Mouse (Mus musculus) layer of hippocampus, adult 18-20 months (tissue): ENCODE data around the gene Mcpt1. TPM values are rescaled to one million over a fixed set of nuclear protein-coding genes. Genes with fewer than 3 reads are reported as not detected.
"Not testable (repeated sequence)": the region's sequence is repeated elsewhere in the genome, so short reads cannot be mapped to it uniquely, and the experiment has no call there.

ENCODE experiments used
- DNase-seq, 2 experiments: peaks; one replicate each; pipeline ENCODE4 v3.0.0; 2022; ENCODE audit warnings: low spot score in 2 of 2
- long read RNA-seq: library from polyadenylated mRNA; stranded (forward); transcript quantifications from one replicate; pipeline ENCODE4 v2.0.0, GENCODE M21; 2021
- total RNA-seq, 2 experiments: library from RNA; stranded (reverse); gene quantifications; 2 replicates each; pipeline ENCODE4 v1.2.3; 2021

Mcpt1 gene
- not detected for total RNA-seq
- long read RNA-seq: 0 reads

DNA sequence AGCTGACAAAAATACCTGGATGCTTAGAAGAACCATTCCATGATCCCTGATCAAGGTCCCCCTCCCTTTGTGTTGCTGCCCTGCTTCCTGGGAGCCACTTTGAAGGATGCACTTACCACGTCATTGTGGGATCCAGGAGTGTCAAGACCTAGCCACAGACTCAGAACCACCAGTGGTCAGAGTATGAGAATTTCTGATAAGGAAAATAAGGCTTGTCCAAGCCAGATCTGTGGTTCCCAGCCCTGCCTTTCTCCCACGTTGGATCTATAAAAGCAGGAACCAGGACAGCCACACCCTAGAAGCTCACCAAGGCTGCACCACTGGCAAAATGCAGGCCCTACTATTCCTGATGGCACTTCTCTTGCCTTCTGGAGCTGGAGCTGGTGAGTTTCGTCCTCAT is at the start of gene Mcpt1:
Mcpt1 (plus strand) TSS at position 301 of the 400 bp plus-strand sequence.
- DNase-seq: not testable (repeated sequence)

DNA sequence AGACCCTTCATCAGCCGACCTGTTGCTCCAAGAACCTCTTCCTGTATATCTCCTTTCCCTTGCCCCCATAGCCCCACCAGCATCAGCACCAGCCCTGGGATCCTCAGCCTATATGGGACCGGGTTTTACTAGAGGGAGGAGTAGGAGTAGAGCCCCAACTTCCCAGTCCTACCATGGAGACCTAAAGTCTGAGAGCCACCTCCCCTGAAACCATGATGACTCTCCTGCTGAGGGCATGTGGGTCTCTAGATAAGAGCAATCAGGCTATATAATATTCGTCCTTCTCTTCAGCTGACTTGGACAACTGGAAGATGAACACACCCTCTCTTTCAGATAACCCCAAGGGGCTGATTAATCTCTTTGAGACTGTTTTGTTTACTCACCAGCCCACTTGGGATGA is 30.3 kb upstream of the Mcpt1 start:
- not testable (repeated sequence) for DNase-seq

- DNase-seq: no peak
Measured at GRCm38 (mm10) chr14:56013147-56013546, 4.6 kb upstream of the Mcpt1 start.

- no peak for DNase-seq
Measured at GRCm38 (mm10) chr14:56013924-56014323, 3.8 kb upstream of the Mcpt1 start.

- no peak for DNase-seq
Measured at GRCm38 (mm10) chr14:56019446-56019845, 1.7 kb downstream of the Mcpt1 start.

DNA sequence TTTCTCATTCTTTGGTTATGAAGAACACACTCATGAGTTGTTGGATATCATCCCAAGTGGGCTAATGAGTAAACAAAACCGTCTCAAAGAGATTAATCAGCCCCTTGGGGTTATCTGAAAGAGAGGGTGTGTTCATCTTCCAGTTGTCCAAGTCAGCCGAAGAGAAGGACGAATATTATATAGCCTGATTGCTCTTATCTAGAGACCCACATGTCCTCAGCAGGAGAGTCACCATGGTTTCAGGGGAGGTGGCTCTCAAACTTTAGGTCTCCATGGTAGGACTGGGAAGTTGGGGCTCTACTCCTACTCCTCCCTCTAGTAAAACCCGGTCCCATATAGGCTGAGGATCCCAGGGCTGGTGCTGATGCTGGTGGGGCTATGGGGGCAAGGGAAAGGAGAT is 3.5 kb downstream of the Mcpt1 start:
- not testable (repeated sequence) for DNase-seq

GRCm38 (mm10) chr14:56030395-56030794 is 12.6 kb downstream of the Mcpt1 start, which contains the start of gene Mcpt9:
TSS of gene Mcpt9 (minus strand) at chr14:56030495.
- DNase-seq: not testable (repeated sequence)

GRCm38 (mm10) chr14:56034433-56034832 is 16.7 kb downstream of the Mcpt1 start:
- no peak for DNase-seq

- not testable (repeated sequence) for DNase-seq
Measured at GRCm38 (mm10) chr14:56041792-56042191, 24.0 kb downstream of the Mcpt1 start, which contains the start of gene Mcpt2. TSS of gene Mcpt2 (plus strand) at chr14:56042041.

- DNase-seq: no peak
Measured at GRCm38 (mm10) chr14:56055408-56055807, 37.6 kb downstream of the Mcpt1 start.

DNA sequence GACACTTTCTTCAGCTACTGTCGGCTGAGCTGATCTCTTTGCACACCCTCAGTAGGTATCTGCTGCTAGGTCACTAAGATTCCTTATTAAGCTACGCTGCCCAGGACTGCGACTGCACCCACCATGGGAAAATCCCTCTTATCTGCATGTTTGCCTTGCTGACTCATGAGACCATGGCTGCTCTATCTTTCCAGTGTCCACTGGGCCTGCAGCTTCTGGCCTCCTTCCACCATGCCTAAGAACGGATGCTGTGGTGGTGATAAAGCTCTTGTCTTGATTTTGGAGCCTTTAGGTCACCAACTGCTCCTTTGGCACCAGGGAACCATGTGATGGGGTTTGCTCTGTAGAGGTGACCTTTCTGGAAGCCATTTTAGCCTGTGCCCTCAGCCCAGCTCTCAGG is 40.0 kb downstream of the Mcpt1 start:
- DNase-seq: no peak

DNA sequence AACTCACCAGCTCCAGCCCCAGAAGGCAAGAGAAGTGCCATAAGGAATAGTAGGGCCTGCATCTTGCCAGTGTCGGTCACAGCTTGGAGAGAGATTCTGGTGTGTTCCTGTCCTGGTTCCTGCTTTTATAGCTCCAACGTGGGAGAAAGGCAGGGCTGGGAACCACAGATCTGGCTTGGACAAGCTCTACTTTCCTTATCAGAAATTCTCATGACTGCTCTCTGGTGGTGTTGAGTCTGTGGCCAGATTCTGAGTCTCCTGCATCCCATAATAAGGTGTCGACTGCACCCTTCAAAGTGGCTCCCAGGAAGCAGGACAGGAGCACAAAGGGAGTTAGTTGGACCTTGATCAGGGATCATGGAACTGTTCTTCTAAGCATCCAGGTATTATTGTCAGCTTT is 44.4 kb downstream of the Mcpt1 start, which contains the start of gene Mcpt4:
Mcpt4 (minus strand) TSS at position 101 of the 400 bp plus-strand sequence.
- not testable (repeated sequence) for DNase-seq

Other genes with a start within 250 kb of the Mcpt1 start
- gene Adcy4, start 233.9 kb upstream of the Mcpt1 start, total RNA-seq: 1 to 10 TPM; 3.1 to 4.4 TPM
- 1 to 10 TPM in 1 of 2 experiments, under 1 TPM in 1; 0.52 to 1.1 TPM for gene Ripk3, start 229.1 kb upstream of the Mcpt1 start, total RNA-seq
- 1 to 10 TPM; 1.4 to 2.3 TPM for gene Nfatc4, start 194.8 kb upstream of the Mcpt1 start, total RNA-seq
- gene Nynrin, start 164.0 kb upstream of the Mcpt1 start, total RNA-seq: 1 to 10 TPM; 7.0 to 8.0 TPM
- under 1 TPM; 0.15 to 0.64 TPM for gene Cbln3, start 133.6 kb upstream of the Mcpt1 start, total RNA-seq
- 10 to 100 TPM; 11.4 to 12.2 TPM for gene Khnyn, start 133.0 kb upstream of the Mcpt1 start, total RNA-seq
- gene Sdr39u1, start 117.7 kb upstream of the Mcpt1 start, total RNA-seq: 10 to 100 TPM; 71.8 to 74.1 TPM
- gene Cma1, start 73.3 kb upstream of the Mcpt1 start, total RNA-seq: not detected
- not detected for gene Cma2, start 67.0 kb upstream of the Mcpt1 start, total RNA-seq
- not detected for gene Mcpt9, start 12.5 kb downstream of the Mcpt1 start, total RNA-seq
- not detected for gene Mcpt2, start 24.1 kb downstream of the Mcpt1 start, total RNA-seq
- gene Mcpt4, start 44.3 kb downstream of the Mcpt1 start, total RNA-seq: under 1 TPM in 1 of 2 experiments, not detected in 1; 0.30 TPM
- gene Mcpt8, start 67.3 kb downstream of the Mcpt1 start, total RNA-seq: not detected
- gene Ctsg, start 84.6 kb downstream of the Mcpt1 start, total RNA-seq: not detected
- not detected for gene Gzme, start 102.7 kb downstream of the Mcpt1 start, total RNA-seq
- gene Gzmd, start 114.6 kb downstream of the Mcpt1 start, total RNA-seq: not detected
- gene Gzmg, start 141.6 kb downstream of the Mcpt1 start, total RNA-seq: not detected
- not detected for gene Gzmn, start 156.6 kb downstream of the Mcpt1 start, total RNA-seq
- gene Gzmf, start 193.4 kb downstream of the Mcpt1 start, total RNA-seq: not detected
- not detected for gene Gzmc, start 216.7 kb downstream of the Mcpt1 start, total RNA-seq
- gene Gzmb, start 244.3 kb downstream of the Mcpt1 start, total RNA-seq: not detected